Mouse (Mus musculus) liver, adult 2 months (tissue): ENCODE measurements around the gene Olfr467.
"Not testable (repeated sequence)": the region's sequence is repeated elsewhere in the genome, so short reads cannot be mapped to it uniquely, and the experiment has no call there.

ENCODE experiments used
- CTCF ChIP-seq: fragments of 200-500 bp; IDR thresholded peaks from 2 replicates; pipeline ENCODE4 v1.5.1; 2011; ENCODE audit warnings: low read depth, low read length, control low read depth
- POLR2A ChIP-seq: fragments of 200-500 bp; IDR thresholded peaks from 2 replicates; pipeline ENCODE4 v1.6.1; 2011; ENCODE audit warnings: low read length, control low read depth; ENCODE audit not compliant: insufficient read depth; ENCODE audit errors: extremely low read depth

DNA sequence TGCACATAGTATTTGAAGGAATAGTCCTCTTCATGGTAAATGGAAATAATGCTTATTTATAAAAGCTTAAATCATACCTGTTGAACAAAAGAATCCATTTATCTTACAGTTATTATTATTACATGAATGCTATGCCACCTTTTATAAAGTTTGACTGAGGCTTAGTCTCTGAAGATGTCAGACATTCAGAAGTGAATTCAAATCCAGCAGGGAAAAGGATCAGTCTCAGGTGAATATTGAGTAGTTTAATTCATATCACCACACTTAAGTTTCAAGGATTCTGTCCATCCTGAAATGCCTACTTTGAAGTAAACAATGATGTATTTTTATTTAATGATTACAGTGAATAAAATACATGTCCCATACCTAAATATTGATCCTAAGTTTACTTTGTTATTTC lies 13.4 kb downstream of the Olfr467 start, which contains the start of gene Olfr469:
- not testable (repeated sequence) for TF ChIP-seq CTCF, POLR2A
